Mouse (Mus musculus) neural tube, embryonic 11.5 days (tissue): Measurements from ENCODE around the gene Guf1. TPM values are rescaled to one million over a fixed set of nuclear protein-coding genes. Genes with fewer than 3 reads are reported as not detected.
A peak's percentile ranks its signal among the peaks of the same experiment; 100 is the strongest.

ENCODE experiments used
- ATAC-seq: fragments of 200-750 bp; cut with Nextera tagmentation; 2 replicates; pipeline ENCODE4 v1.8.0; 2017; ENCODE audit warnings: moderate number of reproducible peaks, mild to moderate bottlenecking, moderate TSS enrichment, moderate library complexity; ENCODE audit not compliant: insufficient read depth, low FRiP score, low TSS enrichment
- DNase-seq: peaks from one replicate; pipeline ENCODE4 v3.0.0-alpha.2; 2015; ENCODE audit warnings: low spot score
- H3K27ac ChIP-seq: fragments of 300-500 bp; sonication (generic); 2 replicates; pipeline ENCODE4 v1.5.1; 2014; ENCODE audit warnings: low read depth, mild to moderate bottlenecking, low read length
- H3K27me3 ChIP-seq: fragments of 300-500 bp; sonication (generic); 2 replicates; pipeline ENCODE4 v1.6.1; 2014; ENCODE audit warnings: mild to moderate bottlenecking, low read length, mixed read lengths; ENCODE audit not compliant: control insufficient read depth, insufficient read depth
- H3K36me3 ChIP-seq: fragments of 300-500 bp; sonication (generic); 2 replicates; pipeline ENCODE4 v1.6.1; 2014; ENCODE audit warnings: mild to moderate bottlenecking, low read length, moderate library complexity, mixed read lengths; ENCODE audit not compliant: control insufficient read depth, insufficient read depth
- H3K4me1 ChIP-seq: fragments of 300-500 bp; sonication (generic); 2 replicates; pipeline ENCODE4 v1.6.1; 2014; ENCODE audit warnings: low read length, mixed read lengths; ENCODE audit not compliant: control insufficient read depth, insufficient read depth
- H3K4me2 ChIP-seq: fragments of 300-500 bp; sonication (generic); 2 replicates; pipeline ENCODE4 v1.6.1; 2014; ENCODE audit warnings: low read depth, mild to moderate bottlenecking, moderate library complexity
- H3K4me3 ChIP-seq: fragments of 300-500 bp; sonication (generic); 2 replicates; pipeline ENCODE4 v1.5.1; 2014; ENCODE audit warnings: low read depth, low read length
- H3K9ac ChIP-seq: fragments of 300-500 bp; sonication (generic); 2 replicates; pipeline ENCODE4 v1.6.1; 2014; ENCODE audit warnings: mild to moderate bottlenecking, low read length
- H3K9me3 ChIP-seq: fragments of 300-500 bp; sonication (generic); 2 replicates; pipeline ENCODE4 v1.6.1; 2016; ENCODE audit warnings: low read length; ENCODE audit not compliant: control insufficient read depth
- WGBS: fragments of 180-500 bp; shearing (Covaris S2); extraction: QIAGEN DNeasy Blood & Tissue Kit; methylation state at CpG from one replicate; pipeline ENCODE4 v1.1.7; 2014; 5-methylcytosine and 5-hydroxymethylcytosine counted together
- polyA plus RNA-seq: library from polyadenylated mRNA; unstranded; fragments of >200 nt; fragmentation: Nextera tagmentation; extraction: Ambion mirVana; gene quantifications from 2 replicates; pipeline ENCODE4 v1.2.1, GENCODE M21; 2014

Gene Guf1
- 39.7 and 41.2 TPM in 2 replicates for polyA plus RNA-seq

GRCm38 (mm10) chr5:69556628-69557403 is at the start of gene Guf1:
Guf1 (plus strand) TSS chr5:69556923.
- no peaks in the 10 kb centered on the region for H3K27me3 ChIP-seq
- no peaks in the 10 kb centered on the region for H3K36me3 ChIP-seq
- peak; percentile 93 for DNase-seq
- H3K27ac ChIP-seq = peak within 1 kb of the TSS; percentile 78
- WGBS = under 1% methylated on average over 72 of the region's 72 CpGs
- H3K4me1 ChIP-seq = no peaks in the 10 kb centered on the region
- peak; percentile 95 for ATAC-seq
- peak within 1 kb of the TSS; percentile 86 for H3K4me3 ChIP-seq
- peak within 1 kb of the TSS; percentile 58 for H3K4me2 ChIP-seq
- H3K9me3 ChIP-seq = no peaks in the 10 kb centered on the region
- H3K9ac ChIP-seq = peak within 1 kb of the TSS; percentile 97

- Histone ChIP-seq H3K9ac (no peak overlapping the region), H3K27ac (no peak overlapping the region), H3K36me3 (no peaks in the 10 kb centered on the region), H3K4me3 (no peak overlapping the region), H3K4me1 (no peaks in the 10 kb centered on the region), H3K4me2 (no peak overlapping the region), H3K27me3 (no peaks in the 10 kb centered on the region), H3K9me3 (no peaks in the 10 kb centered on the region)
- 94% methylated on average over 3 of the region's 3 CpGs for WGBS
- ATAC-seq (no peak), DNase-seq (no peak)
Observed at GRCm38 (mm10) chr5:69507045-69507444, 49.7 kb upstream of the Guf1 start.

DNA sequence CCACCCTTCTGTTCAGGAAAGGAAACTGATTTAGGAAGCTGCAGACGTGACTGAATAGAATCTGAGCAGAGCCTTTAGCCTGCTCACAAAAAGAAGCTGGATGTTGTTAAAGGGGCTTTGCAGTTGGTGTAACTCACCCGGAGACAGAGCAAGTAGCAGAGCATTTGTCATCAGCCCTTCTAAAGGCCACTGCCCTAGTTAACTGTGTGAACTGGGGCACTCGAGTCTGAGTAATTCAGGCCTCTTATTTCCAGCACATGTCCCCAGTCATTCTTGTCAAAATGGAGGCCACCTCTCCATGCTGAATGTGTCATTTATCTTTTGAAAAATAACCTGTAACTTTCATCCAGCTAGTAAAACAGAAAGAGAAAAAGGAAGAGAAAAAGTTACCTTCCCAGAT is 45.1 kb upstream of the Guf1 start:
- no peak for ATAC-seq
- Histone ChIP-seq H3K4me2 (no peak overlapping the region), H3K4me1 (no peaks in the 10 kb centered on the region), H3K9me3 (no peaks in the 10 kb centered on the region), H3K9ac (no peak overlapping the region), H3K4me3 (no peak overlapping the region), H3K36me3 (no peaks in the 10 kb centered on the region), H3K27ac (no peak overlapping the region), H3K27me3 (no peaks in the 10 kb centered on the region)
- DNase-seq = no peak
- 30% methylated on average over 3 of the region's 3 CpGs for WGBS

- ATAC-seq (no peak), DNase-seq (no peak)
- H3K36me3 ChIP-seq = no peaks in the 10 kb centered on the region
- H3K9ac ChIP-seq = no peak overlapping the region
- no peaks in the 10 kb centered on the region for H3K9me3 ChIP-seq
- 61% methylated on average over 4 of the region's 4 CpGs for WGBS
- no peak overlapping the region for H3K27ac ChIP-seq
- no peak overlapping the region for H3K4me3 ChIP-seq
- H3K27me3 ChIP-seq = no peaks in the 10 kb centered on the region
- no peaks in the 10 kb centered on the region for H3K4me1 ChIP-seq
- H3K4me2 ChIP-seq = no peak overlapping the region
Observed at GRCm38 (mm10) chr5:69512203-69512602, 44.5 kb upstream of the Guf1 start.

- no peak overlapping the region for H3K4me3 ChIP-seq
- WGBS = 38% methylated on average over 7 of the region's 7 CpGs
- H3K4me1 ChIP-seq = no peaks in the 10 kb centered on the region
- no peak overlapping the region for H3K4me2 ChIP-seq
- H3K27me3 ChIP-seq = no peaks in the 10 kb centered on the region
- no peaks in the 10 kb centered on the region for H3K36me3 ChIP-seq
- ATAC-seq (peak; percentile 59), DNase-seq (peak; percentile 49)
- H3K9ac ChIP-seq = no peak overlapping the region
- no peak overlapping the region for H3K27ac ChIP-seq
- H3K9me3 ChIP-seq = no peaks in the 10 kb centered on the region
Observed at GRCm38 (mm10) chr5:69520661-69521278, 36.0 kb upstream of the Guf1 start.

DNA sequence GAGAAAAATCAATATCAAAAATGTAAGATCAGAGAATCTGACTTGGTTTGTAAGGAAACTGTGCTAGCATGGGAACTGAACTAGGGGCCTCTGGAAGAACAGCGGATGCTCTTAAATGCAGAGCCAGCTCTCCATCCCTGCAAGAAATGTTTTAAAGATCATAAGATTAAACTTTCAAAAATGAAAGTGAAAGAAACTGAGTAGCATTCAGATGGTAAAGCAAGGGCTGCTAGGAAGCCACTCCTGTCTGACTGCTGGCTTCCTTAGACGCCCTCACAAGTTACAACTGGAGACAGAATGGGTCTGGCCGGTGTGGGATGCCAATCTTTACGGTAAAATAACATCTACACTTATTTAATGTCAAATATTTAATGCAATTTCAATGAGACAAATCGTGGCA is 34.7 kb upstream of the Guf1 start:
- no peak overlapping the region for H3K9ac ChIP-seq
- no peak for ATAC-seq
- WGBS = 75% methylated on average over 5 of the region's 5 CpGs

GRCm38 (mm10) chr5:69523944-69524343 is 32.8 kb upstream of the Guf1 start:
- Histone ChIP-seq H3K27me3 (no peaks in the 10 kb centered on the region), H3K27ac (no peak overlapping the region), H3K9me3 (no peaks in the 10 kb centered on the region), H3K9ac (no peak overlapping the region), H3K4me2 (no peak overlapping the region), H3K4me1 (no peaks in the 10 kb centered on the region), H3K4me3 (no peak overlapping the region), H3K36me3 (no peaks in the 10 kb centered on the region)
- ATAC-seq = no peak
- no peak for DNase-seq

More for the DNA sequence above, 34.7 kb upstream of the Guf1 start:
- no peaks in the 10 kb centered on the region for H3K4me1 ChIP-seq
- H3K9me3 ChIP-seq = no peaks in the 10 kb centered on the region
- no peak overlapping the region for H3K4me2 ChIP-seq
- no peak for DNase-seq
- no peaks in the 10 kb centered on the region for H3K27me3 ChIP-seq
- H3K36me3 ChIP-seq = no peaks in the 10 kb centered on the region
- no peak overlapping the region for H3K4me3 ChIP-seq
- no peak overlapping the region for H3K27ac ChIP-seq

DNA sequence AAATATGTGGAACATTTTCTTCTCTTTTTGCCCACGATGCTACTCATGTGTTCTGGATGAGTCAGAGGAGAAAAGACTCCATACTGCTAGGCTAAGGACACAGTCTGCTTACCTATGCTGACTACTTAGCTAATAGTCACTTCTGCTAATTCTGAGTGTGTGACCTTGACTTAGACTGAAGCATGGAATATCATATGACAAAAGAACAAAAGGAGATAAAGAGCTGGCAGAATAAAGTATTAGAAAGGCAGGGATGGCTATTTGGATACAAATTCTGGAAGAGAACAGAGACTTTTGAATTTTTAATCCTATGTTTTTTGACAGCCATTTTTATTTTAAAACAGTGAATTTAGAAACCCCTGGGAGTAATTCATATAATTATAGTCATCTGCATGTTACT is 15.0 kb upstream of the Guf1 start:
- ATAC-seq = no peak
- WGBS = 77% methylated on average over 1 of the region's 1 CpGs
- no peak overlapping the region for H3K4me3 ChIP-seq

GRCm38 (mm10) chr5:69542489-69542888 is 14.2 kb upstream of the Guf1 start, which contains the start of gene Yipf7:
Yipf7 (minus strand) TSS chr5:69542648.
- Histone ChIP-seq H3K9ac (no peak within 1 kb of the TSS), H3K4me2 (no peak within 1 kb of the TSS), H3K36me3 (no peaks in the 10 kb centered on the region), H3K4me1 (no peaks in the 10 kb centered on the region), H3K27me3 (no peaks in the 10 kb centered on the region), H3K4me3 (no peak within 1 kb of the TSS), H3K27ac (no peak within 1 kb of the TSS), H3K9me3 (no peaks in the 10 kb centered on the region)
- WGBS = 78% methylated on average over 4 of the region's 4 CpGs
- ATAC-seq = no peak
- DNase-seq = no peak

More for the DNA sequence above, 15.0 kb upstream of the Guf1 start:
- DNase-seq = no peak
- Histone ChIP-seq H3K36me3 (no peaks in the 10 kb centered on the region), H3K4me2 (no peak overlapping the region), H3K9me3 (no peaks in the 10 kb centered on the region), H3K4me1 (no peaks in the 10 kb centered on the region), H3K27me3 (no peaks in the 10 kb centered on the region), H3K9ac (no peak overlapping the region), H3K27ac (no peak overlapping the region)
